Mouse (Mus musculus) kidney, adult 2 months (tissue): ENCODE measurements around the gene Casc3. TPM values are rescaled to one million over a fixed set of nuclear protein-coding genes. Genes with fewer than 3 reads are reported as not detected.

ENCODE experiments used
- DNase-seq: peaks from one replicate; pipeline ENCODE4 v3.0.0; 2021
- H3K27ac ChIP-seq: fragments of 200-500 bp; 2 replicates; pipeline ENCODE4 v1.5.1; 2012; ENCODE audit warnings: low read depth, low read length, control low read depth, inconsistent platforms; ENCODE audit not compliant: insufficient read depth
- H3K27me3 ChIP-seq: fragments of 200-500 bp; replicated peaks from 2 replicates; pipeline ENCODE4 v1.6.1; 2012; ENCODE audit warnings: mild to moderate bottlenecking, moderate library complexity, low read length, inconsistent platforms; ENCODE audit not compliant: control insufficient read depth, insufficient read depth
- H3K36me3 ChIP-seq: fragments of 200-500 bp; 2 replicates; pipeline ENCODE4 v1.6.1; 2012; ENCODE audit warnings: mild to moderate bottlenecking, moderate library complexity, low read length, inconsistent platforms; ENCODE audit not compliant: control insufficient read depth, insufficient read depth
- H3K4me1 ChIP-seq: fragments of 200-500 bp; 2 replicates; pipeline ENCODE4 v1.6.1; 2011; ENCODE audit warnings: low read length; ENCODE audit not compliant: control insufficient read depth, insufficient read depth
- H3K4me3 ChIP-seq: fragments of 200-500 bp; 2 replicates; pipeline ENCODE4 v1.5.1; 2011; ENCODE audit warnings: mild to moderate bottlenecking, low read depth, low read length, control low read depth; ENCODE audit not compliant: insufficient read depth
- CTCF ChIP-seq: fragments of 200-500 bp; conservative IDR thresholded peaks from 2 replicates; pipeline ENCODE4 v1.5.1; 2011; ENCODE audit warnings: low read depth, mild to moderate bottlenecking, control low read depth, low read length, moderate library complexity, mixed read lengths; ENCODE audit not compliant: insufficient read depth, insufficient read length
- POLR2A ChIP-seq: fragments of 200-500 bp; IDR thresholded peaks from one replicate; pipeline ENCODE4 v1.6.1; 2011; ENCODE audit warnings: low read depth, low read length, control low read depth
- WGBS: fragments of 180-500 bp; shearing (Covaris S2); methylation state at CpG from one replicate; pipeline ENCODE4 v1.1.7; 2018; 5-methylcytosine and 5-hydroxymethylcytosine counted together
- polyA plus RNA-seq: library from polyadenylated mRNA; depleted of rRNA; stranded (reverse); fragments of >200 nt; gene quantifications from 2 replicates; pipeline ENCODE4 v1.2.3, GENCODE M21; 2012; rRNA removed

The Casc3 gene
- polyA plus RNA-seq, 1 experiment = 24.5 TPM

DNA sequence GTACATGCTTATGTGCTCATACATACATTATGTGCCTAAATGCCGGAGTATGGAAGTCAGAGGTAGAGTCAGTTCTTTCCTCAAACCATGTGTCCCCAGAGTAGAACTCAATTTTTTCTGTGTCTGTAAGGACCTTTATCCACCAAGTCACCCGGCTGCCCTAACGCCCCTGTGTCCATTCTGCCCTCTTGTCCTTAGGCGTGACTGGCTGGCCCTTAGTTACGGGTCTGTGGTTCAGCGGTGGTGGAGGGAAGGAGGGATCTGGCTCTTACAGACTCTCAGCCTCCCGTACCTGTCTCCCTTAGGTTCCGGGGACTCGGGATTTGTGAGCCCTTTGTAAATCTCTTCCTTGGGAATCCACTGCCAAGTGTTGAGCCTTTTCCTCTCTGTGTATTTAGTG, 72.3 kb downstream of the Casc3 start:
- 38% methylated on average over 9 of the region's 9 CpGs for WGBS
- no peak overlapping the region for H3K4me3 ChIP-seq
- DNase-seq = peak; percentile 79

More for the DNA sequence above, 72.3 kb downstream of the Casc3 start:
- Histone ChIP-seq H3K27ac (no peak overlapping the region), H3K4me1 (peaks cover 10% of the 10 kb centered on the region; the same call in 1 of the 2 replicates), H3K27me3 (no peaks in the 10 kb centered on the region), H3K36me3 (no peaks in the 10 kb centered on the region)
- TF ChIP-seq CTCF (no peak), POLR2A (no peak)

Other genes with a start within 250 kb of the Casc3 start
- 57.2 and 60.2 TPM in 2 replicates for gene Ormdl3, start 217.5 kb upstream of the Casc3 start, polyA plus RNA-seq
- not detected in 2 replicates for gene Lrrc3c, start 206.6 kb upstream of the Casc3 start, polyA plus RNA-seq
- not detected in 2 replicates for gene Gm12355, start 179.2 kb upstream of the Casc3 start, polyA plus RNA-seq
- gene Gsdma3, start 178.5 kb upstream of the Casc3 start, polyA plus RNA-seq = not detected in 2 replicates
- not detected in 2 replicates for gene Gsdma2, start 158.1 kb upstream of the Casc3 start, polyA plus RNA-seq
- not detected in 2 replicates for gene Gsdma, start 140.6 kb upstream of the Casc3 start, polyA plus RNA-seq
- gene Psmd3, start 122.4 kb upstream of the Casc3 start, polyA plus RNA-seq = 307 and 331 TPM in 2 replicates
- not detected in 2 replicates for gene Csf3, start 103.6 kb upstream of the Casc3 start, polyA plus RNA-seq
- 45.3 and 54.1 TPM in 2 replicates for gene Med24, start 75.5 kb upstream of the Casc3 start, polyA plus RNA-seq
- 92.7 and 97.2 TPM in 2 replicates for gene Thra, start 64.3 kb upstream of the Casc3 start, polyA plus RNA-seq
- gene Nr1d1, start 29.6 kb upstream of the Casc3 start, polyA plus RNA-seq = 140 and 155 TPM in 2 replicates
- gene Msl1, start 9.4 kb upstream of the Casc3 start, polyA plus RNA-seq = 23.5 and 24.5 TPM in 2 replicates
- gene Rapgefl1, start 31.9 kb downstream of the Casc3 start, polyA plus RNA-seq = 4.2 and 4.7 TPM in 2 replicates
- 8.7 and 9.9 TPM in 2 replicates for gene Wipf2, start 58.7 kb downstream of the Casc3 start, polyA plus RNA-seq
- gene Cdc6, start 102.9 kb downstream of the Casc3 start, polyA plus RNA-seq = 0.11 and 0.14 TPM in 2 replicates
- 18.0 and 19.6 TPM in 2 replicates for gene Rara, start 122.9 kb downstream of the Casc3 start, polyA plus RNA-seq
- gene Gjd3, start 178.1 kb downstream of the Casc3 start, polyA plus RNA-seq = 0.34 and 0.57 TPM in 2 replicates
- 0.72 and 1.1 TPM in 2 replicates for gene Top2a, start 219.3 kb downstream of the Casc3 start, polyA plus RNA-seq
- 1,142 and 1,152 TPM in 2 replicates for gene Igfbp4, start 236.3 kb downstream of the Casc3 start, polyA plus RNA-seq